Mouse (Mus musculus): ENCODE results near the gene Msh5. TPM values are rescaled to one million over a fixed set of nuclear protein-coding genes. Genes with fewer than 3 reads are reported as not detected.

The Msh5 gene
- total RNA-seq, 2 experiments from 2014 or later = 0.26 to 1.1 TPM

GRCm38 (mm10) chr17:35080710-35081109 lies 34.2 kb upstream of the Msh5 start:
- DNase-seq (ENCODE audit: low spot score in 2 of 2) = no peak
- TF ChIP-seq CTCF (conservative IDR thresholded peaks at IDR 0.05) = no peak
- peak overlapping the region; percentile 62; the same call in 1 of the 2 replicates for H3K27ac ChIP-seq
- no peak overlapping the region for H3K4me3 ChIP-seq

GRCm38 (mm10) chr17:35080248-35080647 lies 33.7 kb upstream of the Msh5 start:
- no peak for TF ChIP-seq CTCF (conservative IDR thresholded peaks at IDR 0.05)
- DNase-seq (ENCODE audit: low spot score in 2 of 2) = no peak

GRCm38 (mm10) chr17:35079778-35080177 lies 33.2 kb upstream of the Msh5 start:
- no peak for DNase-seq (ENCODE audit: low spot score in 2 of 2)
- Histone ChIP-seq H3K4me3 (no peak overlapping the region), H3K27ac (peak overlapping the region; percentile 62; the same call in 1 of the 2 replicates)
- no peak for TF ChIP-seq CTCF (conservative IDR thresholded peaks at IDR 0.05)

More at GRCm38 (mm10) chr17:35080248-35080647, 33.7 kb upstream of the Msh5 start:
- Histone ChIP-seq H3K4me3 (no peak overlapping the region), H3K27ac (peak overlapping the region; percentile 62; the same call in 1 of the 2 replicates)

- Histone ChIP-seq H3K4me3 (peak within 1 kb of the TSS; percentile 43), H3K27ac (peak within 1 kb of the TSS; percentile 43; the same call in 1 of the 2 replicates)
- DNase-seq (ENCODE audit: low spot score in 2 of 2) = no peak
- peak; percentile 66 for TF ChIP-seq CTCF (conservative IDR thresholded peaks at IDR 0.05)
Measured at GRCm38 (mm10) chr17:35077786-35078233, 31.3 kb upstream of the Msh5 start, which contains the start of gene Ly6g6d. Ly6g6d (minus strand) TSS chr17:35078065.

- TF ChIP-seq CTCF (conservative IDR thresholded peaks at IDR 0.05) = no peak
- Histone ChIP-seq H3K27ac (peak overlapping the region; percentile 43; the same call in 1 of the 2 replicates), H3K4me3 (peak overlapping the region; percentile 43; the same call in 1 of the 2 replicates)
- DNase-seq (ENCODE audit: low spot score in 2 of 2) = no peak
Measured at GRCm38 (mm10) chr17:35077285-35077684, 30.7 kb upstream of the Msh5 start.

- no peak for DNase-seq (ENCODE audit: low spot score in 2 of 2)
- H3K27ac ChIP-seq = peak within 1 kb of the TSS; percentile 43; the same call in 1 of the 2 replicates
- H3K4me3 ChIP-seq = peak within 1 kb of the TSS; percentile 43
- no peak for TF ChIP-seq CTCF (conservative IDR thresholded peaks at IDR 0.05)
Measured at GRCm38 (mm10) chr17:35076507-35077176, 30.1 kb upstream of the Msh5 start, which contains the start of gene Ly6g6e. Ly6g6e (plus strand) TSS chr17:35076902.

GRCm38 (mm10) chr17:35074097-35074496 lies 27.6 kb upstream of the Msh5 start:
- no peak for TF ChIP-seq CTCF (conservative IDR thresholded peaks at IDR 0.05)
- DNase-seq (ENCODE audit: low spot score in 2 of 2) = no peak
- H3K27ac ChIP-seq = no peak overlapping the region
- H3K4me3 ChIP-seq = no peak overlapping the region

GRCm38 (mm10) chr17:35071454-35071853 lies 24.9 kb upstream of the Msh5 start:
- Histone ChIP-seq H3K4me3 (no peak overlapping the region), H3K27ac (no peak overlapping the region)
- no peak for DNase-seq (ENCODE audit: low spot score in 2 of 2)
- TF ChIP-seq CTCF (conservative IDR thresholded peaks at IDR 0.05) = no peak

GRCm38 (mm10) chr17:35070556-35071229 lies 24.1 kb upstream of the Msh5 start:
- no peak for DNase-seq (ENCODE audit: low spot score in 2 of 2)
- no peak overlapping the region for H3K4me3 ChIP-seq
- H3K27ac ChIP-seq = no peak overlapping the region
- no peak for TF ChIP-seq CTCF (conservative IDR thresholded peaks at IDR 0.05)

GRCm38 (mm10) chr17:35068213-35068914 lies 21.8 kb upstream of the Msh5 start:
- no peak for DNase-seq (ENCODE audit: low spot score in 2 of 2)
- H3K27ac ChIP-seq = no peak overlapping the region
- no peak for TF ChIP-seq CTCF (conservative IDR thresholded peaks at IDR 0.05)
- no peak overlapping the region for H3K4me3 ChIP-seq

- no peak for DNase-seq (ENCODE audit: low spot score in 2 of 2)
- no peak within 1 kb of the TSS for H3K27ac ChIP-seq
- no peak within 1 kb of the TSS; the same call in 1 of the 2 replicates for H3K4me3 ChIP-seq
- TF ChIP-seq CTCF (conservative IDR thresholded peaks at IDR 0.05) = no peak
Measured at GRCm38 (mm10) chr17:35066084-35066483, 19.5 kb upstream of the Msh5 start, which contains the start of gene Mpig6b. Mpig6b (minus strand) TSS chr17:35066184.
